Mouse (Mus musculus) heart, adult 8-10 months (tissue): ENCODE results near the gene Cst8. TPM values are rescaled to one million over a fixed set of nuclear protein-coding genes. Genes with fewer than 3 reads are reported as not detected.

ENCODE experiments used
- total RNA-seq, 4 experiments: library from RNA; stranded (reverse); gene quantifications; 2 replicates each; pipeline ENCODE4 v1.2.4; 2022

The Cst8 gene
- total RNA-seq, 4 experiments from 2014 or later = not detected

Other genes starting within 250 kb of the Cst8 start
- 1 to 10 TPM; 5.6 to 9.1 (median 7.8) TPM for gene Nxt1, start 126.2 kb upstream of the Cst8 start, total RNA-seq
- gene Gzf1, start 117.8 kb upstream of the Cst8 start, total RNA-seq = 10 to 100 TPM; 26.2 to 34.0 (median 28.9) TPM
- gene Napb, start 66.3 kb upstream of the Cst8 start, total RNA-seq = 1 to 10 TPM; 1.3 to 2.2 (median 1.4) TPM
- not detected for gene Cstl1, start 48.4 kb upstream of the Cst8 start, total RNA-seq
- gene Cst11, start 27.3 kb upstream of the Cst8 start, total RNA-seq = not detected
- gene 8030411F24Rik, start 16.8 kb upstream of the Cst8 start, total RNA-seq = not detected
- 1 to 10 TPM in 1 of 4 experiments, under 1 TPM in 1, not detected in 2; 0.53 to 1.1 TPM for gene Cst12, start 9.4 kb upstream of the Cst8 start, total RNA-seq
- not detected for gene Cst13, start 21.3 kb downstream of the Cst8 start, total RNA-seq
- 1 to 10 TPM in 1 of 4 experiments, under 1 TPM in 3; 0.54 to 1.1 (median 0.83) TPM for gene Cst9, start 36.4 kb downstream of the Cst8 start, total RNA-seq
- gene 9230104L09Rik, start 66.3 kb downstream of the Cst8 start, total RNA-seq = 1 to 10 TPM in 2 of 4 experiments, under 1 TPM in 2; 0.63 to 1.4 (median 0.89) TPM
- gene Cst3, start 76.9 kb downstream of the Cst8 start, total RNA-seq = 1,000 to 10,000 TPM in 1 of 4 experiments, 100 to 1,000 TPM in 3; 949 to 1,042 (median 983) TPM
- gene Gm1330, start 204.5 kb downstream of the Cst8 start, total RNA-seq = not detected
- not detected for gene Gm10750, start 218.5 kb downstream of the Cst8 start, total RNA-seq